Mouse (Mus musculus): ENCODE measurements around the gene Psme2.

Psme2 gene

DNA sequence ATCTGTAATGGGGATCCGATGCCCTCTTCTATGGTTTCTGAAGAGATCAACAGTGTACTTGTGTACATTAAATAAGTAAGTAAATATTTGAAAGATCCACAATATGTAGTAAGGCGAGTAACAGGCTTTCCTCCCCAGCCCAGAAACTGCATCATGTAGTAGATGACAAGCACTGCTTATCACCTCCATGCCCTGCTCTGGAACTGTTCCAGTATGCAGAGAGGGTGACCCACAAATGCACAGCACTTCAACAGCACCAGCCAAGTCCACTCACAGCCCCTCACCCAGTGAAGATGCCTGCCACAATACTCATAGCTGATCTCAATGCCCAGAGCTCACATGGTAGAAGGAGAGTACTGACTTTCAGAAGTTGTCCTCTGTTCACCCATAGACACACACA lies 20.3 kb downstream of the Psme2 start:
- in situ Hi-C loops (cut with MboI; ENCODE audit: low sequenced_read_pairs), result no loop called here

DNA sequence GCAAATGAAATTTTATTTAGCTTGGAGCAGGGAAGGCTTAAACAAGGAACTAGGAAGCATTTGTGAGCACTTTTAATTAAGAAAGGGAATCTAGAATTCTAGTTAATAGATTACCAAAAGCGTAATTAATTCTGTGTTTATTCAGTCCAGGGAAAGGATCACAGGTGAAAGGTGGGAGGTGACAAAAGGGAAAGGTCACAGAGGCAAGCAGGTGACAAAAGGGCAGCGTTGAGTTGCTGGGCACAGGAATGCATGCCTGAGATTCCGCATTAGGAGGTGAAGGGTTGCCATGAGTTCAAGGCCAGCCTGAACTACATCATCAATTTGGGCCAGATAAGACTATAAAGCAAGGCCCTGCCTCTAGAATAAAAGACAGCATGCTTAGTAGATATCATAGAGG lies 23.4 kb downstream of the Psme2 start:
- in situ Hi-C loops (cut with MboI; ENCODE audit: low sequenced_read_pairs), result no loop called here

DNA sequence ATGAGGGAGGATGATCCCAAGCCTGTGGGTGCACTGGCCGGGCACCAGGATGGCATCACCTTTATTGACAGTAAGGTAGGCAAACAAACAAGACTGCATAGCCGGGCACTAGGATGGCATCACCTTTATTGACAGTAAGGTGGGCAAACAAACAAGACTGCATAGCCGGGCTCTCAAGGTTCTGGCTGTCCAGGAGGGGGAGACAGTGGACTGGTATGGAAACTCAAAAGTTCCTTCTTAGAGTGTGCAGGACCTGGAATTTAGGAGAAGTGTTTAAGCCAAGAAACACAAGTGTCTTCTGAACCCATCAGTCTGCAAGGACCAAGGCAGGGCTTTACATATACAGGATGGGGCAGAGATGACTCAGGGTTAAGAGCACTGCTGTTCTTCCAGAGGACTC lies 25.2 kb downstream of the Psme2 start:
- in situ Hi-C loops (cut with MboI; ENCODE audit: low sequenced_read_pairs), result no loop called here

DNA sequence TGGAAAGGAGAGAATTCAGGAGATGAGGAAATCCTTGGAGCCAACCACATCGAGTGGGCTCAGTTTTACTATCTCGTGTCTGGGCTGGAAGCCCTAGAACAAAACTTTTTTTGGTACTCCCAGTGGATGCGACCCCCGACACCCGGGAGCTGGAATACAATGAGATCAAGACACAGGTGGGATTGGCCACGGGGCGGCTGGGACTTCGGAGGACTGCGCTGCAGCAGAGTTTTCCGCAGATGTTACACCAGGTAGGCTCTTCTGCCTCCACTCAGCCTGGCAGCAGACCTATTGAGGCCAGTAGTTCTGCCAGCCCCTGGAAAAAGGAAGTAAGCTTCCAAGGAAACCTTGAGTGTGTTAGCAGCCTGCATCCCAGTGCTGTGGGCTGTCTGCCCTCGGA lies 27.7 kb downstream of the Psme2 start:
- in situ Hi-C loops (cut with MboI; ENCODE audit: low sequenced_read_pairs), result no loop called here

DNA sequence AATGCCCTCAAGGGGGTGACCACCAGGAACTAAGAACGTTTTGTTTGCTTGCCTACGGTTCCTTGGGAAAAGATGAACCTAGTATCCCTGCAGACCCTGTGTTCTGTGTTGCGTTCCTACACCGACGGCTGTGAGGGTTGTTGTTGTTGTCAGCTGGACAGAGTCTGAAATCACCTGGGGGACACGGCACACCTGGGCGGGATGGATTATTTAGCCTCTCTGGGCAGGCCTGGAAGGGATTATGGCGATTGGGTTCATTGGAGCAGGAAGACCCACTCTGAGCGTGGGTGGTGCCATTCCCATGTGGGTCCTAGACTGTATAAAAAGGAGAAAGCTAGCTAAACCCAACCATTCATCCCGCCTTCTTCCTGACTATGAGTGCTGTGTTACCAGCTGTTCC lies 29.1 kb downstream of the Psme2 start:
- in situ Hi-C loops (cut with MboI; ENCODE audit: low sequenced_read_pairs), result no loop called here

DNA sequence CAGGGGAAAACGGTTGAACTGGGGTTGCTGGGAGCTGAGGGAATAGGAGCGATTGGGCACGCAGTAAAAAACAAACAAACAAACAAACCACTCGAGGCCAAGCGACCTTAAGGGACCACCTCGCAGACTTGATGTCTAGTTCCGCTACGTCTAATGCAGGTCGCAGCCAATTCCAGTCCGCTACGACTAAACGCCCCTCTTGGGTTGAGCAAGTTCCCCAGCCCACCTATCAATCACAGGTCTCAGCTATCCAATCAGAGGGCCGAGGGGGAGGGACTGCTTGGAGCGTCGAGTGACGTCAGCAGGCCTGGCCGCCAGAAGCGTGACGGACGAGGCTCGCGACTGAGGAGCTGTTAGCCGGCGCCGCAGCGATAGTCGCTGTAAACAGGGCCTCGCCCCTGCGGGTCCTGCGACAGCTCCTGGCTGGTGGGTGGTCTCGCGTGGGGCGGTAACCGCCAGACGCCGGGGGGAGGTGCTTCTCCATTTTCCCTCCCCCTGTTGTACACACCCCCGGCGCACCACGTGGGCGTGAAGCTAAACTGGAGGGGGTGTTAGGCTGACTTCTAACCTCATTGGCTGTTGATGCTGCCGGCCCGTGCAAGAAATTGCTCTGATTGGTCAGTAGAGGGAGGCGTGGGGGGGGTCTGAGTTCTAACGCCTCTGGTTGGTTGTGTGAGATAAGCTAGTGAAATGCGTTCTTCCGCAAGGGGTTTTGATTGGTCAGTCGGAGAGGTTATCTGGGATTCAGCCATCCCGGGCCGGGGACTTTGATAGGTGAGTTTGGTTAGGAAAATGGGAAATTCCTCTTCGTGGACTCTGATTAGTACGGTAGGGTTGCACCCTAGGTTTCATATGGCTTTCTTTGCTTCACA lies 30.5 kb downstream of the Psme2 start, which contains the start of gene A730061H03Rik:
A730061H03Rik (minus strand) TSS at position 205 of the 872 bp plus-strand sequence.
- in situ Hi-C loops (cut with MboI; ENCODE audit: low sequenced_read_pairs), result no loop called here

DNA sequence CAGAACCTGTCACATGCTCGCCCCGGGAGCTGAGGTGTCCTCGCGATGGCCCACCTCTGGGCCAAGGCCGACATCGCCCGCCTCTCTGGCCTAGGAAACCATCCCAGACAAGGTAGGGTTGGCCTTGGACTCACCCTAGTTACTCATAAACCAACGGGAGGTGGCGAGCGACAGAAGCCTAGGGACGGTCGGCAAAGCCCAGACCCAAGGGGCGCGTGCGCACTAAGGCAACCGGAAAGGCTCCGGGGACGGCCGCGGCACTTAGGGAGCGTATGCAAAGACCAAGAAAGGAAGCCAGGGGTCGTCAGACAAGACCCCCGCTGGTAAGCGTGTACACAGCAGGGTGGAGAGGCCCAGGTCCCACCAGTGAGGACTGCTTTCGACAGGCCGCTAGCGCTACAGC lies 31.1 kb downstream of the Psme2 start, which contains the start of gene Dcaf11:
Dcaf11 (plus strand) TSS at position 208 of the 403 bp plus-strand sequence.
- in situ Hi-C loops (cut with MboI; ENCODE audit: low sequenced_read_pairs), result no loop called here

DNA sequence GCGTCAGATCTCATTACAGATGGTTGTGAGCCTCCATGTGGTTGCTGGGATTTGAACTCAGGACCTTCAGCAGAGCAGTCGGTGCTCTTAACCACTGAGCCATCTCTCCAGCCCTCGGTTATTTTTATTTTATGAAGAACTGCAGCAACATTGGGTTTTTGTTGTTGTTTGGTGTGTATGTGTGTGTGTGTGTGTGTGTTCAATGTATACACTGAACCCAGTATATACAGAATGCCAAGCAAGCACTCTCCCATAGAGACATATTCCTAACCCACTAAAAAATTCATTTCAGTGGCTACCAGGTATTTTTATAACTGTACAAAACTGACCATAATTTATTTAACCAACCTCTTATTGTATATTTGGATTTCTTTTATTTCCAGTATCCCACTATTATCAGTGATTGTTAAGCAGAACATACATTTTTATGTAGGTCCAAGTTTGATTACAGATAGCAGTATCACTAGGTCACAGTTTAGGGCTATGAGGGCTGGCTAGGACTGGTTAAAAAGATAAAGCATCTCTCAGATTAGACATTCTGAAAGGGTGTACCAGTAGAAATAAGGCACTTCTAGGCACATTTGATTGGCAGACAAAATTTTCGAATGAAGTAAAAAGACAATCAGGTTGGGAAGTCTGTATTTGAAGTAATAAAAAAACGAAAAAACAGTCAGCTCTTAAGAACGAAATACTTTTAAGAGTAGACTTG lies 32.0 kb downstream of the Psme2 start:
- in situ Hi-C loops (cut with MboI; ENCODE audit: low sequenced_read_pairs), result no loop called here

DNA sequence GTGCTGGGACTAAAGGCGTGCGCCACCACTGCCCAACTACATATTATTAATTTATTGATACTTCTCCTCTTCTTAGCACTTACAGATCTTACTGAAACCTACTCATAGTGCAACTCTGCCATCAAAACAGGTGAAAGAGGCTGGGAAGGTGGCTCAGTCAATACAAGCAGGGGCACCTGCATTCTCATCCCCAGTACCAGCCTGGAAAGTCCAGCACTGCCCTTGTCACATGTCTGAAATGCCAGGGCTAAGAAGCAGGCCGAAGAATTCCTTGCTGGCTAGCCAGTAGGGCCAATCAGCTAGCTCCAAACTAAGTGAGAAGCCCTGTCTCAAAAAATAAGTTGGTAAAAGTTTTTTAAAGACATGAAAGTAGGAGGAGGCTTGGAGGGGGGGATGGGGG lies 33.3 kb downstream of the Psme2 start:
- in situ Hi-C loops (cut with MboI; ENCODE audit: low sequenced_read_pairs), result no loop called here

DNA sequence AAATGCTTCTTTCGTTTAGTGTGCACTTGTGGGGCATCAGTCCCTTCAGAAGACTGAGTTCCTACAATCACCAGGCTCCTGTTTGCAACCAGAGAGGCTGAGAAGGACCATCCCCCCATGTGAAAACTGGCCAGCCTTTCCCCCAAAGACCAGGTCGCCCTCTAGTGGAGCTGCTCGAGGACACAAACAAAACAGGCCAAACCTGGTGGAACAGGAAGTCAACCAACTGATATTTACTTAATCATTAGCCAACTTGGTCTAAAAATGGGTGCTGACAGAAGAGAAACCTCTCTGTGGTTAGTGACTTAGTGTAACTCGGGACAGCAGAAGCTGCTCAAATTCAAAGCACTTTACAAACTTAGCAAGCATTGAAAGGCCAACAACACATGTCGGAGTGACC lies 33.9 kb downstream of the Psme2 start:
- in situ Hi-C loops (cut with MboI; ENCODE audit: low sequenced_read_pairs), result no loop called here

DNA sequence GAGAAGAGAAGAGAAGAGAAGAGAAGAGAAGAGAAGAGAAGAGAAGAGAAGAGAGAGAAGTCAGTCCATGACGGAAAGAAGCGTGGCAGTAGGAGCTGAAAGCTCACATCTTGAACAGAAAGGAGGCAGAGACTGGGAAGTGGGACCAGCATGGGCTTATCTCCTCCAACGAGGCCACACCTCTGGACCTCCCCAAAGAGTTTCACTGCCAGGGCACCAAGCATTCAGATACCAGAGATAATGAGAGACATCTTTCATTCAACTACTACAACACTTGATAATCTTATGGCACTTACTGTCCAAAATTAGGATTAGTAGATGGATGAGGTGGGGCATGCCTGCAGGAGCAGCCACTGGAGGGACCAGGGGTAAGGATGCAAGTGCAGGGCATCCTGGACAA lies 35.1 kb downstream of the Psme2 start:
- in situ Hi-C loops (cut with MboI; ENCODE audit: low sequenced_read_pairs), result no loop called here

DNA sequence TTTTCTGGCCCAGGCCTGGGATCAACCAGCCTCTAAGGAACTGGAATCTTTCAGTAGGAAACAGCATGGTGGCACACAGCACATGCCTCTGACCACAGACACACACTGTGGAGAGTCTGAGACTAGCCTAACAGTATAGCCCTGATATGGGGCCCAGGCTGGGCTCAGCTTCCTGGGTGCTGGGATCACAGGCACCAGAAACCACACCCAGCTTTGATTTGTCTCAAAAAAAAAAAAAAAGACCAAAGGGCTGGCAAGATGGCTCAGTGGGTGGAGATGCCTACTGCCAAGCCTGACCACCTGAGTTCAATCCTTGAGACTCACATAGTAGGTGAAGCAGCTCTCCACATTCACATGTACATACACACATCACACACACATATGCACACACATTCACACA lies 36.3 kb downstream of the Psme2 start:
- in situ Hi-C loops (cut with MboI; ENCODE audit: low sequenced_read_pairs), result no loop called here

DNA sequence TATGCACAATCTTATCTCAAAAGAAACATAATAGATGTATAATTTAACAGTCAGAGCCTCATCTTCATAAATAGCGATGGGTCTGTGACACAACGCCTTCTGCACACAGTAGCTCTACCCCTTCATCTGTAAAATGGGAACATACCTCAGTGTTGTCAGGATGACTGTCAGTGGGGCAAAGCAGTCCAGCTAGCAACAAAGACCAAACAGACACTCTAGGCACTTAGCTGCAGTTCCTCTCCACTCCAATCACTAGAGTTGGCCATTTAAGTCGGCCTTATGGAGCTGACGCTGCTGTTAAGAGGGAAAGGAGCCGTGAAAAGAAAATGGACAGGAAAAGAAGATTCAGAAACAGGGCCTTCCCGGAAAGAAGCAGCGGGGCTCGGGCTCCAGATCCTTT lies 39.1 kb downstream of the Psme2 start:
- in situ Hi-C loops (cut with MboI; ENCODE audit: low sequenced_read_pairs), result no loop called here

DNA sequence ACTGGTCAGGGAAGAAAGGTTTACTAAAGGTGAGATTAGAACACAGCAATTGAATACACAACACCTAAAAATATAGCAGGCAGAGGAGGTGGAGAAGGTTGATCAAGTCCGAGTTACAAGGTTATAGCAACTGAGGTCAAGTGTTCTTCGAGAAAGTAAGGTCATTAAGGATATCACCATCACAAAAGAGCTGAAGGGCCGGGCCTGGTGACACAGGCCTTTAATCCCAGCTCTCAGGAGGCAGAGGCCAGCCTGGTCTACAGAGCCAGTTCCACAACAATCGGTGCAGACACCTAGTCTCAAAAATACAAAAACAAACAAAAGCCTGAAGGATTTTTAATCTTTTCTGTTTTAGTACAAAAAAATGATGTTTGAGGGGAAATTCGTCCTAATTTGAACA lies 39.6 kb downstream of the Psme2 start:
- in situ Hi-C loops (cut with MboI; ENCODE audit: low sequenced_read_pairs), result no loop called here

DNA sequence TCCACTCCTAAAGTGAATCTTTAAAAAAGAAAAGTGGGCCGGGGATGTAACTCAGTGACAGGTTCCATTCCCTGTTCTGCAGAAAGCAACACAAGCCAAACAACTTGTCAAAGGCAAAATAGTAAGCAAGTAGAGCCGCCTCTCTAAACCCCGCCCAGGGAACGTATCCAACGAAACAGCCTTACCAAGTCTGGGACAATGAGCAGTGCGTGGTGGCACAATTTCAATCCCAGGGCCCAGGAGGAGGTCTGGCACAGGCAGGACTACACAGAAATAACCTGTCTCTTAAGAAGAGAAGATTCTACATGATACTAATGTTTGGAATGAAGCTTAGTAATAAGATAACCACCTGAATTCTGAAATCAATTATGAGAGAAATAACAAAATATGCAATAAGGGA lies 40.7 kb downstream of the Psme2 start:
- in situ Hi-C loops (cut with MboI; ENCODE audit: low sequenced_read_pairs), result no loop called here

DNA sequence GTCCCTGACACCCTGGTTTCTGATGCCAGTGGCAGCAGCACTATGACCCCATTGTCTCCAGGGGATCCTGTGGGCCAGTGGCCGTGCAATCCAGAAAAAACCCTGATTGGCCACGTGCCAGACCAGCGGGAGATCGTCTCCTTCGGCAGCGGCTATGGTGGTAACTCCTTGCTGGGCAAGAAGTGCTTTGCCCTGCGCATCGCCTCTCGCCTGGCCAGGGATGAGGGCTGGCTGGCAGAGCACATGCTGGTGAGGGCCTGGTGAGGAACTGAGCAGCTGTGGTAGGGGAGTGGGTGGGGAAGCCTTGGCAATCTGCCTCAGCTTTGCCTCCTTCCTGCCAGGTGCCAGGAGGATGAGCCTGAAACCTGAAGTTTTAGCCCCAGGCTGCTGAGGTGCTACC lies 46.6 kb downstream of the Psme2 start:
- in situ Hi-C loops (cut with MboI; ENCODE audit: low sequenced_read_pairs), result no loop called here

DNA sequence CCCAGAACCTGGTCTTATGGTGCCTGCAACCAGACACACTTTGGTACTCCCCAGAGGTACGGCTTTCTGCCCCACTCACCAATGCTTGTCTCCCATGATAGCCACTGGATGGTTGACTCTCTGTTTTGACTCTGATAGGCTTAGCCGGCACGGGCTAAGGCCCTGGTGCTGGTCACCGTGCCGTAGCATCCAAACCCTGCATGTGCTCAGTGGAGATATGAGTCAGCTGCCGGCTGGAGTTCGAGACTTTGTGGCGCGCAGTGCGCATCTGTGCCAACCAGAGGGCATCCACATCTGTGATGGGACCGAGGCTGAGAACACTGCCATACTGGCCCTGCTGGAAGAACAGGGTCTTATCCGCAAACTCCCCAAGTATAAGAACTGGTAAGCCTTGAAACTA lies 48.6 kb downstream of the Psme2 start:
- in situ Hi-C loops (cut with MboI; ENCODE audit: low sequenced_read_pairs), result no loop called here

DNA sequence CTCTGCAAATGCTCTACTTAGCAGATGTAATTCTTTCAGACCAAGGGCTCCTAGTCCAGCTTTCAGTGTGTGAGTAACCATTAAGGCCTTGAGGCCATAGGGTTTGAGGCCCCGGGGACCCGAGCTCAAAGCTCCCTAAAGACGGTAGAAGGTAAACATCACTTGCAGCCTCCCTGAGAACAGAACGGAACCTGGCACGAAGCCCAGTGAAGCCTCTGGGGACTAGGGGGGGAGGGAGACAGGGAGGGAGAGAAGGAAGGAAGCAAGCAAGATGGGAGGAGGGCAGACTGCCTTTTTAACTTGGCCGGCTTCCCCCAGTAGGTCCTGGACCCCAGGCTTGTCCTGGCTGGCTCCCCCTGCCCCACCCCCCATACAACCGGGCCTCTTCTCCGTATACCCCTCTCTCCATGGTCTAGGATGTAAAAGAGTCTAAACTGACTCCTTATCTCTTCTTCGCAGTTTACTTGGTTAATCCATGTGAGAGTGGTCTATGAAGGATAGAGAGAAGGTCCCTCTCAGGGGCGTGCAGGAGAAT lies 50.1 kb downstream of the Psme2 start:
- in situ Hi-C loops (cut with MboI; ENCODE audit: low sequenced_read_pairs), result no loop called here

DNA sequence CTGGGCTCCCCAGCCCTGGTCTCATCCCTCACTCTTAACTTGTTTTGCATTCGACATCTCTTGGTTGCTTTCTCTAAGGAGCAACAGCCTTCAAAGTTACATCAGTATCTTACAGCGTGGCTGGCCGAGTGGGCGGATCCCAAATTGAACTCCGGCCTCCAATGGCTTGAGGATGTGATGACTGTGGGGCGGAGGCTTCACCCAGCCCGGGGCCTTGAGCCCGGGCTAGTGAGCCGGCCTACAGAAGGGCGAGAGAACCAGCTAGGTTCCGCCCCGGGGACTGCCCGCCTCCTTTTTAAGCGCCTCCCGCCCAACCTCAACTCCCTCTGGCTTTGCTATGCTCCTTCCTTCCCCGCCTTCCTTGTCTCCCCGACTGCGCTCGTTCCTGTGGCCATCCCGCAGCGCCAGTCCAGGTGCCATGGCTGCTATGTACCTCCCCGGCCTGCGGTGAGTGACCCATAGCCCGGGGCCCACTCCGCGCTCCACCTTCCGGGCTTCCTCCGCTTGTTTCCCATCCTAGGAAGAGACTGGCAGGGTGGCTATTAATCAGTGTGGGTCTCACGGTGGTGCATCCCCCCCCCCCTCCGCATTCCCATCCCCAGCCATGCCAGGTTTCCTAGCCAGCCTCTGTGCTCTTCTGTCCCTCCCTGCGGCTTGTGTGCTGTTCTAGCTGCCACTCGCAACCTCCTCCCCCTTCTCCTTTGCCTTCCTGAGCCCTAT lies 50.7 kb downstream of the Psme2 start, which contains the start of gene Pck2:
Pck2 (plus strand) TSS at position 200 of the 720 bp plus-strand sequence.
- in situ Hi-C loops (cut with MboI; ENCODE audit: low sequenced_read_pairs), result no loop called here

Measured in CH12F3 (cell line).